ENCODE assay signal across 11 mouse cellular contexts in the genomic region with DNA sequence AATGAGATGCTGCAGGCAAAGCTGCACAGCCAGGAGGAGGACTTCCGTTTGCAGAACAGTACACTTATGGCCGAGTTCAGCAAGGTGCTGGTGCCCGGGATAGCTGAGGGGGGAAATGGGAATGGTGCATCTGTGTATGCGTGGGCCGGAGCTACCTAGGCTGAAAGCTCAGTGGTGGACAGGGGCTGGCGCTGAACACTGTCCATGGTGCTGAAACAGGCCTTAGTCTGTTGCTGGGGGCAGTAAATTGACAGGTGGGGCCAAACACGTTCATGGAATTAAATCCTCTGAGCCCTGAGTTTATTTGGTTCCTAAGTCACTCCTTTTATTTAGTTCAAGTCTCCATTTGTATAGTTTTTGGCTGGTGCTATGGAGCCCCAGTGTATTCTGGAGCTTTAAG. TPM values are rescaled to one million over a fixed set of nuclear protein-coding genes. Genes with fewer than 3 reads are reported as not detected.
A peak's percentile ranks its signal among the peaks of the same experiment; 100 is the strongest.
DNase-seq lines count a peak whose midpoint lies in the region; ATAC-seq and TF ChIP-seq lines count a peak whose summit lies in the region.
"Had no signal": no experiment of that assay in that cellular context is flagged by ENCODE, and none has a peak within 500 bp of the region (broad histone marks: within the 10 kb centered on the region; RNA-seq: fewer than 3 reads in every experiment).

No protein-coding gene starts in this region.

- no peak overlapping the region for H3K4me3 ChIP-seq in layer of hippocampus, adult 2 months
- H3K4me3 ChIP-seq: hindbrain, embryonic 13.5 days; stomach, embryonic 15.5 days had no signal

- H3K27ac ChIP-seq in layer of hippocampus, adult 2 months, result no peak overlapping the region
- H3K27ac ChIP-seq: hindbrain, embryonic 13.5 days; stomach, embryonic 15.5 days had no signal

- 0 out of 2 replicates have a peak, but pooled peaks have one; percentile 52 for ATAC-seq in common myeloid progenitor, adult 5-6 weeks (replicated peaks; ENCODE audit: low read depth, poor library complexity, severe bottlenecking)

- no peak for TF ChIP-seq CTCF in layer of hippocampus, adult 2 months (conservative IDR thresholded peaks at IDR 0.05)

- DNase-seq in gastrocnemius, postnatal 10 days, result peak; percentile 20
- no peak for DNase-seq in gastrocnemius, adult 8-10 months (ENCODE audit: low spot score in 2 of 2)
- peak; percentile 49 for DNase-seq in 3T3-L1 (ENCODE audit: low read depth, low spot score)
- peak; percentile 30 for DNase-seq in lung, postnatal 10 days
- DNase-seq in layer of hippocampus, adult 2 months (ENCODE audit: low spot score in 2 of 2), result no peak
- no peak for DNase-seq in layer of hippocampus, adult 9-10 months (ENCODE audit: low spot score)
- no peak for DNase-seq in frontal cortex, postnatal 10 days (ENCODE audit: low spot score in 2 of 2)
- DNase-seq: cerebellum, postnatal 14 days had no signal

RNA-seq across cellular contexts. Expression of gene Gripap1, which starts 5.5 kb away (rescaled TPM):
- total RNA-seq in gastrocnemius, postnatal 10 days (2021), result 10 to 100 TPM; 15.3 to 22.7 TPM
- 10 to 100 TPM; 15.5 to 19.4 (median 16.1) TPM for total RNA-seq in gastrocnemius, adult 8-10 months (2022)
- total RNA-seq in common myeloid progenitor, adult 5-6 weeks (2017), result 73.1 and 85.8 TPM in 2 replicates
- total RNA-seq in layer of hippocampus, adult 2 months (2021), result 100 to 1,000 TPM; 105 to 108 TPM

RNA-seq across cellular contexts. Expression of gene Kcnd1, which starts 27.1 kb away (rescaled TPM):
- 1 to 10 TPM; 1.2 to 1.3 TPM for total RNA-seq in gastrocnemius, postnatal 10 days (2021)
- under 1 TPM; 0.05 to 0.16 (median 0.12) TPM for total RNA-seq in gastrocnemius, adult 8-10 months (2022)
- total RNA-seq in common myeloid progenitor, adult 5-6 weeks (2017), result 0.91 TPM in 1 of 2 replicates, not detected in the other
- total RNA-seq in layer of hippocampus, adult 2 months (2021), result 1 to 10 TPM; 9.5 to 9.7 TPM

RNA-seq across cellular contexts. Expression of gene Tfe3, which starts 32.7 kb away (rescaled TPM):
- 10 to 100 TPM; 10.5 to 16.7 TPM for total RNA-seq in gastrocnemius, postnatal 10 days (2021)
- 1 to 10 TPM; 6.0 to 8.1 (median 7.6) TPM for total RNA-seq in gastrocnemius, adult 8-10 months (2022)
- 7.1 and 10.1 TPM in 2 replicates for total RNA-seq in common myeloid progenitor, adult 5-6 weeks (2017)
- 10 to 100 TPM; 29.0 to 35.1 TPM for total RNA-seq in layer of hippocampus, adult 2 months (2021)

RNA-seq across cellular contexts. Expression of gene Ccdc120, which starts 44.3 kb away (rescaled TPM):
- total RNA-seq in gastrocnemius, postnatal 10 days (2021), result 1 to 10 TPM; 1.0 to 1.5 TPM
- 1 to 10 TPM in 1 of 4 experiments, under 1 TPM in 2, not detected in 1; 0.34 to 1.1 (median 0.86) TPM for total RNA-seq in gastrocnemius, adult 8-10 months (2022)
- total RNA-seq in common myeloid progenitor, adult 5-6 weeks (2017), result 5.2 and 6.8 TPM in 2 replicates
- 10 to 100 TPM; 14.7 to 20.6 TPM for total RNA-seq in layer of hippocampus, adult 2 months (2021)

RNA-seq across cellular contexts. Expression of gene Otud5, which starts 46.1 kb away (rescaled TPM):
- 10 to 100 TPM; 21.3 to 27.8 TPM for total RNA-seq in gastrocnemius, postnatal 10 days (2021)
- total RNA-seq in gastrocnemius, adult 8-10 months (2022), result 10 to 100 TPM; 13.8 to 17.8 (median 15.6) TPM
- total RNA-seq in common myeloid progenitor, adult 5-6 weeks (2017), result 57.0 and 57.9 TPM in 2 replicates
- total RNA-seq in layer of hippocampus, adult 2 months (2021), result 10 to 100 TPM; 82.6 to 83.8 TPM

Comparison
In these comparisons a context has a peak if more than half of its experiments do, and no peak if none do; other contexts are left out.
1. DNase-seq: peak in gastrocnemius, postnatal 10 days (single experiment), 3T3-L1 (single experiment) and lung, postnatal 10 days (single experiment); none in gastrocnemius, adult 8-10 months (0 of 2), layer of hippocampus, adult 2 months (0 of 2), layer of hippocampus, adult 9-10 months (single experiment) and frontal cortex, postnatal 10 days (0 of 2).